ENCODE assay signal across 10 mouse cellular contexts in the genomic region with DNA sequence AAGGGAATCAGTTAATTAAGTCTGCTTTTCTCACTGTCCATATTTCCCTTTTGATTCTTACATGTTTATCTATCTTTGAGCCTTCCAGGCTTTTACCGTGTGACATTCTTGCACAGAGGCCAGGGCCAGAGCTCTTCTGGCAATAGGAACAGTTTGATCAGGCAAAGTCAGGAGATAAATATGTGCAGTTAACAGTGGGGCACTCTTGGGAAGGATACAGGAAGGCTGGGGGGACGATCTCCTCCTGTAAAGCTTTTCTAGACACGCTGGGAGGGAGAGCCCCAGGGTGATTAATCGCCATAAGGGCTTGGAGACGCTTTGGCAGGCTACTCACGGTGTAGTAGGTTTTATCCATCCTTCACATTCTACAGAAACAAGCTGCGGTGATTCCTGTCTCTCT. TPM values are rescaled to one million over a fixed set of nuclear protein-coding genes. Genes with fewer than 3 reads are reported as not detected.
A peak's percentile ranks its signal among the peaks of the same experiment; 100 is the strongest.
DNase-seq lines count a peak whose midpoint lies in the region; ATAC-seq lines count a peak whose summit lies in the region.
"Had no signal": no experiment of that assay in that cellular context is flagged by ENCODE, and none has a peak within 500 bp of the region (broad histone marks: within the 10 kb centered on the region; RNA-seq: fewer than 3 reads in every experiment).

No protein-coding gene starts in this region.

- H3K27ac ChIP-seq in kidney, embryonic 16.5 days (ENCODE audit: low read length): peak overlapping the region; percentile 85
- H3K27ac ChIP-seq in liver, embryonic 16.5 days (ENCODE audit: low read length): peak overlapping the region; percentile 58; the same call in 1 of the 2 replicates
- H3K27ac ChIP-seq in forebrain, embryonic 13.5 days: no peak overlapping the region

- no peaks in the 10 kb centered on the region for H3K36me3 ChIP-seq in kidney, embryonic 16.5 days (ENCODE audit: insufficient read depth, low read length)
- H3K36me3 ChIP-seq in liver, embryonic 16.5 days (ENCODE audit: control insufficient read depth, insufficient read depth): no peaks in the 10 kb centered on the region
- H3K36me3 ChIP-seq in forebrain, embryonic 13.5 days (ENCODE audit: poor library complexity, severe bottlenecking): no peaks in the 10 kb centered on the region

- peak; percentile 27 for DNase-seq in cerebellum, adult 11-12 months
- DNase-seq in cerebellum, adult 9-10 months: no peak
- no peak for DNase-seq in kidney, adult 9 months
- DNase-seq in spleen, postnatal 14 days (ENCODE audit: low spot score in 2 of 2): no peak
- DNase-seq: lung, adult 2 months; right cerebral cortex, postnatal 14 days had no signal

- no peak overlapping the region; the same call in 1 of the 2 replicates for H3K4me2 ChIP-seq in kidney, embryonic 16.5 days (replicated peaks; ENCODE audit: low read depth, low read length)
- H3K4me2 ChIP-seq in liver, embryonic 16.5 days (ENCODE audit: low read depth, low read length): no peak overlapping the region
- no peak overlapping the region for H3K4me2 ChIP-seq in forebrain, embryonic 13.5 days

- no peak overlapping the region for H3K9ac ChIP-seq in kidney, embryonic 16.5 days (replicated peaks; ENCODE audit: low read length)
- no peak overlapping the region for H3K9ac ChIP-seq in liver, embryonic 16.5 days (ENCODE audit: low read depth, low read length)
- H3K9ac ChIP-seq in forebrain, embryonic 13.5 days: no peak overlapping the region

- H3K27me3 ChIP-seq in kidney, embryonic 16.5 days (ENCODE audit: insufficient read depth, low read length): no peaks in the 10 kb centered on the region
- no peaks in the 10 kb centered on the region for H3K27me3 ChIP-seq in liver, embryonic 16.5 days (ENCODE audit: control insufficient read depth, insufficient read depth, low read depth, low read length)
- no peaks in the 10 kb centered on the region for H3K27me3 ChIP-seq in forebrain, embryonic 13.5 days

- ATAC-seq in kidney, embryonic 16.5 days (ENCODE audit: low FRiP score, low TSS enrichment): peak; percentile 28; the same call in 1 of the 2 replicates
- ATAC-seq in common myeloid progenitor, adult 5-6 weeks (replicated peaks; ENCODE audit: low read depth, poor library complexity, severe bottlenecking): peak; percentile 2; the same call in 1 of the 2 replicates
- no peak for ATAC-seq in liver, embryonic 16.5 days (ENCODE audit: low read depth)
- no peak for ATAC-seq in forebrain, embryonic 13.5 days

- H3K4me3 ChIP-seq in kidney, embryonic 16.5 days (ENCODE audit: low read length): no peak overlapping the region
- no peak overlapping the region for H3K4me3 ChIP-seq in liver, embryonic 16.5 days (ENCODE audit: low read depth, low read length)
- H3K4me3 ChIP-seq in forebrain, embryonic 13.5 days: no peak overlapping the region

- WGBS in kidney, embryonic 16.5 days: 8% methylated on average over 7 of the region's 7 CpGs
- 15% methylated on average over 7 of the region's 7 CpGs for WGBS in liver, embryonic 16.5 days (ENCODE audit: insufficient replicate concordance)
- 57% methylated on average over 7 of the region's 7 CpGs for WGBS in forebrain, embryonic 13.5 days

- peaks cover 17% of the 10 kb centered on the region for H3K4me1 ChIP-seq in kidney, embryonic 16.5 days (ENCODE audit: insufficient read depth, low read length)
- peaks cover 36% of the 10 kb centered on the region for H3K4me1 ChIP-seq in liver, embryonic 16.5 days (ENCODE audit: control insufficient read depth, low read depth, low read length)
- no peaks in the 10 kb centered on the region for H3K4me1 ChIP-seq in forebrain, embryonic 13.5 days

- no peaks in the 10 kb centered on the region for H3K9me3 ChIP-seq in kidney, embryonic 16.5 days (ENCODE audit: low read length)
- no peaks in the 10 kb centered on the region for H3K9me3 ChIP-seq in liver, embryonic 16.5 days (replicated peaks; ENCODE audit: control insufficient read depth, low read length)
- no peaks in the 10 kb centered on the region for H3K9me3 ChIP-seq in forebrain, embryonic 13.5 days (replicated peaks)

RNA-seq across cellular contexts. Expression of a gene that starts 22.4 kb away (rescaled TPM):
- polyA plus RNA-seq in kidney, embryonic 16.5 days (2015; fragmentation: Nextera tagmentation; extraction: Ambion mirVana): 3.9 and 4.3 TPM in 2 replicates
- 13.7 and 15.9 TPM in 2 replicates for total RNA-seq in common myeloid progenitor, adult 5-6 weeks (2017)
- polyA plus RNA-seq in liver, embryonic 16.5 days (2015; fragmentation: Nextera tagmentation; extraction: Ambion mirVana): 2.7 and 3.2 TPM in 2 replicates
- polyA plus RNA-seq in forebrain, embryonic 13.5 days (2015; fragmentation: Nextera tagmentation; extraction: Ambion mirVana): 2.2 and 2.8 TPM in 2 replicates

Comparison
In these comparisons a context has a peak if more than half of its experiments do, and no peak if none do; other contexts are left out.
1. ATAC-seq: peak in kidney, embryonic 16.5 days (single experiment) and common myeloid progenitor, adult 5-6 weeks (single experiment); none in liver, embryonic 16.5 days (single experiment) and forebrain, embryonic 13.5 days (single experiment).